In the genomic region with DNA sequence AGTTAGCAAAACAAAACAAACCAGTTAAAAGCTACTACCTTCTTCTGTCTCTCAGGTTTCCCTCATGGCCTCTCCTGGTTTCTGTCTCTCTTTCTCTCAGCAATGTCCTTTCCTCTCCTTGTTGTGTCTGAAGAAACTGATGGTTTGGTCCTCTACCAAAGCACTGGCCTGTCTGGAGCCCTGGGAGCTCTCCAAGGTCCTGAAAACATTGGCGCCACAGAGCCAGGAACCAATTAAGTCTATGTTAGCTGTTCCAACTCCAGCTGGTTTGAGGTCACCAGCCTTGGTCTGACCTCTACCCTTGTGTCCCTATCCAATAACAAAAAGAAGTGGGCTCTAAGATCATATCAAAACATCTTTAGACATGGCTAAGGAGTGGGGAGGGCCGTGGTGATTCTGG, we compare ENCODE assay signal across 8 mouse cellular contexts. TPM values are rescaled to one million over a fixed set of nuclear protein-coding genes. Genes with fewer than 3 reads are reported as not detected.
A peak's percentile ranks its signal among the peaks of the same experiment; 100 is the strongest.
DNase-seq lines count a peak whose midpoint lies in the region; ATAC-seq and TF ChIP-seq lines count a peak whose summit lies in the region.

No protein-coding gene starts in this region.

- H3K4me1 ChIP-seq in liver, embryonic 12.5 days = peaks cover 4% of the 10 kb centered on the region
- H3K4me1 ChIP-seq in forebrain, embryonic 11.5 days (replicated peaks; ENCODE audit: control insufficient read depth, insufficient read depth, low read length) = 0 out of 2 replicates have a peak, but pooled peaks cover 2% of the 10 kb centered on the region
- H3K4me1 ChIP-seq in lung, postnatal 0 days (ENCODE audit: insufficient read depth, low read depth, low read length) = no peaks in the 10 kb centered on the region

- no peak; the same call in 1 of the 2 replicates for ATAC-seq in liver, embryonic 12.5 days
- no peak for ATAC-seq in forebrain, embryonic 11.5 days (replicated peaks; ENCODE audit: low FRiP score)
- ATAC-seq in lung, postnatal 0 days = peak; percentile 40; the same call in 1 of the 2 replicates

- no peaks in the 10 kb centered on the region for H3K9me3 ChIP-seq in liver, embryonic 12.5 days (replicated peaks)
- no peaks in the 10 kb centered on the region for H3K9me3 ChIP-seq in forebrain, embryonic 11.5 days (ENCODE audit: control insufficient read depth, low read length)
- H3K9me3 ChIP-seq in lung, postnatal 0 days (ENCODE audit: low read length) = no peaks in the 10 kb centered on the region

- H3K4me2 ChIP-seq in liver, embryonic 12.5 days = no peak overlapping the region
- H3K4me2 ChIP-seq in forebrain, embryonic 11.5 days (ENCODE audit: low read depth, low read length, severe bottlenecking) = peak overlapping the region; percentile 63; the same call in 1 of the 2 replicates
- no peak overlapping the region for H3K4me2 ChIP-seq in lung, postnatal 0 days (replicated peaks; ENCODE audit: low read depth, low read length)

- no peak for TF ChIP-seq CTCF in lung, postnatal 0 days (IDR thresholded peaks at IDR 0.05)

- no peak overlapping the region for H3K4me3 ChIP-seq in liver, embryonic 12.5 days
- H3K4me3 ChIP-seq in forebrain, embryonic 11.5 days (ENCODE audit: low read depth, low read length) = peak overlapping the region; percentile 34; the same call in 1 of the 2 replicates
- no peak overlapping the region for H3K4me3 ChIP-seq in lung, postnatal 0 days (ENCODE audit: low read depth, low read length)

- TF ChIP-seq EP300 in lung, postnatal 0 days (IDR thresholded peaks at IDR 0.05) = no peak

- no peak overlapping the region for H3K27ac ChIP-seq in liver, embryonic 12.5 days
- no peak overlapping the region for H3K27ac ChIP-seq in forebrain, embryonic 11.5 days (ENCODE audit: low read depth, low read length)
- no peak overlapping the region for H3K27ac ChIP-seq in lung, postnatal 0 days (ENCODE audit: low read length)

- peaks cover 10% of the 10 kb centered on the region for H3K27me3 ChIP-seq in liver, embryonic 12.5 days (replicated peaks)
- no peaks in the 10 kb centered on the region for H3K27me3 ChIP-seq in forebrain, embryonic 11.5 days (ENCODE audit: control insufficient read depth, insufficient read depth, low read length)
- no peaks in the 10 kb centered on the region for H3K27me3 ChIP-seq in lung, postnatal 0 days (replicated peaks; ENCODE audit: insufficient read depth, low read length)

- H3K36me3 ChIP-seq in liver, embryonic 12.5 days = no peaks in the 10 kb centered on the region
- no peaks in the 10 kb centered on the region for H3K36me3 ChIP-seq in forebrain, embryonic 11.5 days (ENCODE audit: control insufficient read depth, insufficient read depth, low read length)
- H3K36me3 ChIP-seq in lung, postnatal 0 days (ENCODE audit: insufficient read depth, low read length) = no peaks in the 10 kb centered on the region

- peak; percentile 64 for DNase-seq in liver
- DNase-seq in c-Kit-positive CD71-positive TER-119-negative erythroid progenitor cells, embryonic 14.5 days (ENCODE audit: low read depth) = peak; percentile 34
- peak; percentile 87 for DNase-seq in forebrain, embryonic 11.5 days (ENCODE audit: low spot score)
- peak; percentile 11 for DNase-seq in kidney, adult 11 months
- peak; percentile 70 for DNase-seq in lung, postnatal 0 days (ENCODE audit: low spot score)
- peak; percentile 85 for DNase-seq in retina, postnatal 1 day
- DNase-seq in spleen, postnatal 36 days (ENCODE audit: low spot score in 2 of 2) = no peak

- 12% methylated on average over 2 of the region's 2 CpGs for WGBS in liver, embryonic 12.5 days (ENCODE audit: insufficient replicate concordance)
- WGBS in forebrain, embryonic 11.5 days = 15% methylated on average over 2 of the region's 2 CpGs
- WGBS in lung, postnatal 0 days = 9% methylated on average over 2 of the region's 2 CpGs

- H3K9ac ChIP-seq in liver, embryonic 12.5 days = no peak overlapping the region
- H3K9ac ChIP-seq in forebrain, embryonic 11.5 days (ENCODE audit: low read length) = no peak overlapping the region
- no peak overlapping the region for H3K9ac ChIP-seq in lung, postnatal 0 days (replicated peaks; ENCODE audit: low read depth)

RNA-seq across cellular contexts. Expression of a gene that starts 1.3 kb away (rescaled TPM):
- polyA plus RNA-seq in liver, embryonic 12.5 days (2016; fragmentation: Nextera tagmentation; extraction: Ambion mirVana) = 0.14 TPM in 1 of 2 replicates, not detected in the other
- 6.1 and 7.5 TPM in 2 replicates for polyA plus RNA-seq in forebrain, embryonic 11.5 days (2014; fragmentation: Nextera tagmentation; extraction: Ambion mirVana)
- polyA plus RNA-seq in lung, postnatal 0 days (2015; fragmentation: Nextera tagmentation; extraction: Ambion mirVana) = 0.17 and 0.18 TPM in 2 replicates

Comparison
In these comparisons a context has a peak if more than half of its experiments do, and no peak if none do; other contexts are left out.
1. DNase-seq: peak in liver (single experiment), c-Kit-positive CD71-positive TER-119-negative erythroid progenitor cells, embryonic 14.5 days (single experiment), forebrain, embryonic 11.5 days (single experiment), kidney, adult 11 months (single experiment), lung, postnatal 0 days (single experiment) and retina, postnatal 1 day (single experiment); none in spleen, postnatal 36 days (0 of 2).